Mouse (Mus musculus) heart, postnatal 0 days (tissue): ENCODE data around the gene Ggps1.

Source experiments
- CTCF ChIP-seq: IDR thresholded peaks from 2 replicates; pipeline ENCODE4 v1.5.1; 2016; ENCODE audit warnings: antibody characterized with exemption, control low read depth, low read depth
- EP300 ChIP-seq: IDR thresholded peaks from 2 replicates; pipeline ENCODE4 v1.6.1; 2016; ENCODE audit warnings: antibody characterized with exemption, low read depth

GRCm38 (mm10) chr13:14014540-14014939, 48.7 kb downstream of the Ggps1 start:
- TF ChIP-seq CTCF (no peak), EP300 (no peak)
